Mouse (Mus musculus) A20 (cell line): ENCODE data around the gene Wdr4.

Experiments used
- DNase-seq: peaks from one replicate; pipeline ENCODE4 v3.0.0-alpha.2; 2011; ENCODE audit warnings: low read depth, low spot score

Gene Wdr4

GRCm38 (mm10) chr17:31447766-31448165 lies 72.0 kb downstream of the Wdr4 start:
- no peak for DNase-seq

- DNase-seq = no peak
These were observed 74.6 kb downstream of the Wdr4 start for GRCm38 (mm10) chr17:31445061-31445731.
